ENCODE assay signal across 9 mouse cellular contexts in the genomic region with DNA sequence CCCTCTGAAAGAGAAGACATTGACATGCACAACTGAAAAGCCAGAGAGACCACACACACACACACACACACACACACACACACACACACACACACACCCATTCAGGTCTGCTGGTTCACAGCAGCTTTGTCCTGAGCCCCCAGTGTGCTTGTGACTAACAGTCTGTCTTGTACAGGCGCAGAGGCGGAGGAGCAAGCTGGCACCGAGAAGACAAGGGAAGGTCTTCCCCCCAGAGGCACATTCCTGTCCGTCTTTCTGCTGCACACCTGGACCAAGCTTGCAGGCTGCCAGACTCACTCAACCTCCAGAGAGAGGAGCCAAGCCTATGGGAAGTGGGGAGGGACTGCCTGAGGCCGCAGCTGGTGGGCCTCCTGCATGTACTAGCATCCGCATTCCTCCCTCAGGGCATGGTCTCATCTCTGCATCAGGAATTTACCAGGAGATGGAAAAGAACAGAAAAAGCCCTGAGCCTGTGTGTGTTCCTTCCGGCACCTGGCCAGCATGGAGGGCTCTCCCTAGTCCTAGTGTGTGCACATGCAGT. TPM values are rescaled to one million over a fixed set of nuclear protein-coding genes. Genes with fewer than 3 reads are reported as not detected.
A peak's percentile ranks its signal among the peaks of the same experiment; 100 is the strongest.
DNase-seq lines count a peak whose midpoint lies in the region; ATAC-seq and TF ChIP-seq lines count a peak whose summit lies in the region.
"Had no signal": no experiment of that assay in that cellular context is flagged by ENCODE, and none has a peak within 500 bp of the region (broad histone marks: within the 10 kb centered on the region; RNA-seq: fewer than 3 reads in every experiment).

No protein-coding gene starts in this region.

- WGBS in midbrain, embryonic 15.5 days, result 29% methylated on average over 7 of the region's 7 CpGs

- no peak for TF ChIP-seq CTCF in layer of hippocampus, adult 2 months (conservative IDR thresholded peaks at IDR 0.05)

- peaks cover 50% of the 10 kb centered on the region for H3K4me1 ChIP-seq in midbrain, embryonic 15.5 days

- peak; percentile 35 for ATAC-seq in midbrain, embryonic 15.5 days (replicated peaks)
- ATAC-seq in erythroblast, adult 5-6 weeks (replicated peaks; ENCODE audit: low FRiP score, poor library complexity, severe bottlenecking), result no peak
- no peak for ATAC-seq in frontal cortex, adult (ENCODE audit: low TSS enrichment)

- H3K36me3 ChIP-seq in midbrain, embryonic 15.5 days (replicated peaks), result no peaks in the 10 kb centered on the region

- H3K27ac ChIP-seq in layer of hippocampus, adult 2 months, result peak overlapping the region; percentile 92
- peak overlapping the region; percentile 73 for H3K27ac ChIP-seq in midbrain, embryonic 15.5 days

- DNase-seq in layer of hippocampus, adult 2 months (ENCODE audit: low spot score in 2 of 2), result no peak
- DNase-seq in layer of hippocampus, adult 11-12 months (ENCODE audit: low spot score), result no peak
- DNase-seq in ZHBTc4 (ENCODE audit: low read depth, low spot score), result peak; percentile 90
- peak; percentile 34 for DNase-seq in gastrocnemius, postnatal 10 days
- DNase-seq in kidney, postnatal 10 days, result peak; percentile 66

- no peak overlapping the region for H3K4me2 ChIP-seq in midbrain, embryonic 15.5 days

- H3K27me3 ChIP-seq in midbrain, embryonic 15.5 days (replicated peaks), result no peaks in the 10 kb centered on the region

- no peaks in the 10 kb centered on the region for H3K9me3 ChIP-seq in midbrain, embryonic 15.5 days

- H3K9ac ChIP-seq in midbrain, embryonic 15.5 days, result no peak overlapping the region

- H3K4me3 ChIP-seq in layer of hippocampus, adult 2 months, result no peak overlapping the region
- no peak overlapping the region for H3K4me3 ChIP-seq in midbrain, embryonic 15.5 days
- H3K4me3 ChIP-seq: myocyte had no signal

RNA-seq across cellular contexts. Expression of gene Dnmt3a, which starts 24.8 kb away (rescaled TPM):
- total RNA-seq in layer of hippocampus, adult 2 months (2021), result 10 to 100 TPM; 70.3 to 82.5 TPM
- 100 to 1,000 TPM; 154 to 172 TPM for total RNA-seq in gastrocnemius, postnatal 10 days (2021)
- 144 and 152 TPM in 2 replicates for polyA plus RNA-seq in midbrain, embryonic 15.5 days (2015; fragmentation: Nextera tagmentation; extraction: Ambion mirVana)
- total RNA-seq in erythroblast, adult 5-6 weeks (2015; ENCODE audit: low replicate concordance), result 5.4 and 8.6 TPM in 2 replicates
- total RNA-seq in erythroblast, adult 5-6 weeks (2017; ENCODE audit: low replicate concordance), result 2.9 and 5.3 TPM in 2 replicates

Comparison
In these comparisons a context has a peak if more than half of its experiments do, and no peak if none do; other contexts are left out.
1. DNase-seq: peak in ZHBTc4 (single experiment), gastrocnemius, postnatal 10 days (single experiment) and kidney, postnatal 10 days (single experiment); none in layer of hippocampus, adult 2 months (0 of 2) and layer of hippocampus, adult 11-12 months (single experiment).
2. RNA of gene Dnmt3a, which starts 24.8 kb away (total RNA-seq): 154 to 172 TPM in gastrocnemius, postnatal 10 days and 70.3 to 82.5 TPM in layer of hippocampus, adult 2 months; 2.9 to 8.6 TPM in erythroblast, adult 5-6 weeks; every median in the first group is over 4 times any median in the second.